Mouse (Mus musculus) CH12.LX (cell line): Measurements from ENCODE around the gene Stx8. TPM values are rescaled to one million over a fixed set of nuclear protein-coding genes. Genes with fewer than 3 reads are reported as not detected.

Source experiments
- DNase-seq: peaks from one replicate; pipeline ENCODE4 v3.0.0-alpha.2; 2013; ENCODE audit errors: extremely low read depth
- H3K27ac ChIP-seq: 2 replicates; pipeline ENCODE4 v1.5.1; 2012; ENCODE audit warnings: low read depth, mild to moderate bottlenecking, control low read depth, moderate library complexity; ENCODE audit not compliant: insufficient read depth
- H3K27me3 ChIP-seq: replicated peaks from 2 replicates; pipeline ENCODE3; 2012; ENCODE audit warnings: inconsistent platforms
- H3K36me3 ChIP-seq, 2 experiments: replicated peaks in 1 of 2; 2 replicates each; pipeline versions ENCODE3 to v1.6.1; 2012; ENCODE audit warnings: inconsistent platforms in 1 of 2, low read length in 1 of 2, mild to moderate bottlenecking in 1 of 2, mixed read lengths in 1 of 2, moderate library complexity in 1 of 2; ENCODE audit not compliant: control insufficient read depth in 1 of 2, insufficient read depth in 1 of 2
- H3K4me1 ChIP-seq, 2 experiments: 2 replicates each; pipeline ENCODE4 v1.6.1; 2012; ENCODE audit warnings: inconsistent platforms in 1 of 2, moderate library complexity in 1 of 2; ENCODE audit not compliant: insufficient read depth in 2 of 2, control insufficient read depth in 1 of 2
- H3K4me2 ChIP-seq: 2 replicates; pipeline ENCODE4 v1.6.1; 2012; ENCODE audit warnings: low read depth, mild to moderate bottlenecking, control low read depth; ENCODE audit not compliant: poor library complexity, insufficient read depth, severe bottlenecking
- H3K4me3 ChIP-seq, 3 experiments: fragments of 150-350 bp in 1 of 3; sonication (generic) in 1 of 3; replicated peaks in 1 of 3; 2 replicates each; pipeline versions ENCODE3 to v1.5.1; 2011 to 2012; ENCODE audit warnings: low read depth in 2 of 3, low read length in 2 of 3, mild to moderate bottlenecking in 2 of 3, moderate library complexity in 2 of 3, control low read depth in 1 of 3, improper control_type of control experiment in 1 of 3, inconsistent platforms in 1 of 3, mixed read lengths in 1 of 3; ENCODE audit not compliant: poor library complexity in 1 of 3
- H3K79me2 ChIP-seq: replicated peaks from 2 replicates; pipeline ENCODE4 v1.6.1; 2012; ENCODE audit warnings: mild to moderate bottlenecking, moderate library complexity; ENCODE audit not compliant: control insufficient read depth, poor library complexity, insufficient read depth, severe bottlenecking; ENCODE audit errors: extremely low read depth
- H3K9ac ChIP-seq: 2 replicates; pipeline ENCODE4 v1.6.1; 2012; ENCODE audit warnings: low read depth, mild to moderate bottlenecking, control low read depth, moderate library complexity; ENCODE audit not compliant: insufficient read depth
- H3K9me3 ChIP-seq: replicated peaks from 2 replicates; pipeline ENCODE3; 2012; ENCODE audit warnings: low read length, inconsistent platforms, mixed read lengths
- CHD2 ChIP-seq: IDR thresholded peaks from 2 replicates; pipeline ENCODE4 v1.6.1; 2011; ENCODE audit warnings: low read length, improper control_type of control experiment
- E2F4 ChIP-seq: IDR thresholded peaks from 2 replicates; pipeline ENCODE4 v1.6.1; 2011; ENCODE audit warnings: low read depth, low read length, improper control_type of control experiment; ENCODE audit not compliant: insufficient replicate concordance
- EP300 ChIP-seq: IDR thresholded peaks from 2 replicates; pipeline ENCODE4 v1.6.1; 2011; ENCODE audit warnings: low read length, improper control_type of control experiment
- ETS1 ChIP-seq: conservative IDR thresholded peaks from 2 replicates; pipeline ENCODE4 v1.6.1; 2012; ENCODE audit warnings: low read depth, mild to moderate bottlenecking, inconsistent platforms, low read length, improper control_type of control experiment, moderate library complexity
- JUND ChIP-seq: conservative IDR thresholded peaks from 2 replicates; pipeline ENCODE4 v1.6.1; 2011; ENCODE audit warnings: low read depth, low read length, improper control_type of control experiment
- MAX ChIP-seq: IDR thresholded peaks from 2 replicates; pipeline ENCODE4 v1.6.1; 2011; ENCODE audit warnings: low read length, improper control_type of control experiment
- MEF2A ChIP-seq: IDR thresholded peaks from 2 replicates; pipeline ENCODE4 v1.6.1; 2014; ENCODE audit warnings: low read depth, mild to moderate bottlenecking, inconsistent platforms, low read length, improper control_type of control experiment, borderline replicate concordance
- MYC ChIP-seq: IDR thresholded peaks from 2 replicates; pipeline ENCODE4 v1.6.1; 2011; ENCODE audit warnings: low read depth, mild to moderate bottlenecking, improper control_type of control experiment, low read length
- NELFE ChIP-seq: IDR thresholded peaks from 2 replicates; pipeline ENCODE4 v1.6.1; 2011; ENCODE audit warnings: low read depth, low read length, improper control_type of control experiment
- PAX5 ChIP-seq: IDR thresholded peaks from 2 replicates; pipeline ENCODE4 v1.6.1; 2012; ENCODE audit warnings: low read length, inconsistent platforms, mixed read lengths
- POLR2AphosphoS2 ChIP-seq: IDR thresholded peaks from 2 replicates; pipeline ENCODE4 v1.6.1; 2011; ENCODE audit warnings: low read depth, low read length, improper control_type of control experiment
- RAD21 ChIP-seq: IDR thresholded peaks from 2 replicates; pipeline ENCODE4 v1.6.1; 2011; ENCODE audit warnings: low read depth, mild to moderate bottlenecking, low read length, improper control_type of control experiment, moderate library complexity
- RCOR1 ChIP-seq: conservative IDR thresholded peaks from 2 replicates; pipeline ENCODE4 v1.6.1; 2012; ENCODE audit warnings: low read depth, mild to moderate bottlenecking, inconsistent platforms, low read length, improper control_type of control experiment
- TCF12 ChIP-seq: IDR thresholded peaks from 2 replicates; pipeline ENCODE4 v1.6.1; 2014; ENCODE audit warnings: low read depth, mild to moderate bottlenecking, inconsistent platforms, low read length, improper control_type of control experiment
- ZKSCAN1 ChIP-seq: IDR thresholded peaks from 2 replicates; pipeline ENCODE4 v1.6.1; 2012; ENCODE audit warnings: low read depth, inconsistent platforms, low read length, improper control_type of control experiment, borderline replicate concordance
- ZMIZ1 ChIP-seq: IDR thresholded peaks from 2 replicates; pipeline ENCODE4 v1.6.1; 2012; ENCODE audit warnings: low read depth, mild to moderate bottlenecking, inconsistent platforms, low read length, improper control_type of control experiment
- dilution Hi-C: fragments of 300-500 bp; cut with MboI; formaldehyde crosslinking; loops from 2 replicates; pipeline ENCODE4 v1.14.3; 2020; ENCODE audit warnings: low sequenced_read_pairs; ENCODE audit not compliant: extremely low pct_unique_long_range_greater_than_20kb, extremely low pct_ligation_motif_present
- in situ Hi-C: fragments of 300-500 bp; cut with MboI; formaldehyde crosslinking; loops from 3 replicates; pipeline ENCODE4 v1.14.3; 2019; ENCODE audit warnings: low sequenced_read_pairs, low pct_ligation_motif_present, low pct_unique_long_range_greater_than_20kb, mixed read lengths
- polyA plus RNA-seq: library from polyadenylated mRNA; unstranded; fragments of >175 nt; gene quantifications from 2 replicates; pipeline ENCODE4 v1.2.1, GENCODE M21; 2012; ENCODE audit warnings: low read depth; ENCODE audit not compliant: insufficient read length
- total RNA-seq, 2 experiments: library from RNA; depleted of rRNA; stranded (reverse); fragments of 300-350 nt in 1 of 2; fragments of >200 nt in 1 of 2; gene quantifications; 2 replicates each; pipeline ENCODE4 v1.2.3; 2012 to 2014

Stx8 gene
- total and polyA plus RNA-seq, 3 experiments = 31.8 to 57.9 (median 35.2) TPM

DNA sequence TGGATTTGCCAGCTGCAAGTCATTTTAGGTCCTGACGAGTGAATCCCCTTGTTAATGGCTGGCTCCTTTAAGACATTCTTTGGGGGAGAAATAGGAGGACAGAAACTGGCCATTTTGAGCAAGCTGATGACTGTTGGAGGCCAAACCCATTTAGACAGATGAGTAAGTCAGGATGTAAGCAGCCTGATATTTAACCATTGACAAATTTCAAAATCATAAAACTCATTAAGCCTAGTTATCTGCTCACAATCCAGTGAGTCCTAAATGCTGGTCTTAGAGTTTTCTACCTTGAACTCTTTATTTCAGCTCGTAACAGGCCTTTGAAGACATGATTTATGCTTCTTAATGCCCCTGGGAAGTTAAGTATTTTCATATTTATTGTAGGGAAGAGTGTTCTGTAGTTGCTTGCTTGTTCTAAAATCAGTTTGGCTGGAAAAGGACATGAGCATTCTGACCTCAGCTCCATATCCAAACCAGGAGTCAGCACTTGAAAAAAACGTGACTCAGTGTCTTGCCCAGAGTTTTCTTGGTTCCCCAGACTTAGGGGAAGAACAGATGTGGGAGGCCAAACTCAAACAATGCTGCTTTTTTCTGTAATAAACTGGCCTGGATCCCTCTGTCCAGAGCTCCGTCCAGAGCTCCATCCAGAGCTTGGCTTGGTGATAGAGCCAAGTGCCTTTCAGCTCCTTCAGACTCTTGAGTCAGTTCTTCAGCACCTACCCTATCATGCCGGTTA is 92.6 kb downstream of the Stx8 start:
- no peak overlapping the region for H3K27ac ChIP-seq
- H3K36me3 ChIP-seq = peaks cover 0 to 24% of the 10 kb centered on the region in 2 experiments
- no peaks in the 10 kb centered on the region for H3K27me3 ChIP-seq
- DNase-seq = no peak
- H3K9me3 ChIP-seq = no peaks in the 10 kb centered on the region
- H3K79me2 ChIP-seq = no peaks in the 10 kb centered on the region
- no peak overlapping the region for H3K9ac ChIP-seq
- dilution Hi-C loops = no loop called here
- TF ChIP-seq TCF12 (no peak), NELFE (no peak), ETS1 (no peak), POLR2AphosphoS2 (no peak), MAX (no peak), JUND (no peak), PAX5 (no peak), ZMIZ1 (no peak), EP300 (no peak), E2F4 (no peak)
- H3K4me2 ChIP-seq = no peak overlapping the region
- no peaks in the 10 kb centered on the region for H3K4me1 ChIP-seq
- no peak overlapping the region for H3K4me3 ChIP-seq
- in situ Hi-C loops = no loop called here

- dilution Hi-C loops = no loop called here
- Histone ChIP-seq H3K27ac (no peak overlapping the region), H3K9ac (no peak overlapping the region), H3K27me3 (no peaks in the 10 kb centered on the region), H3K79me2 (no peaks in the 10 kb centered on the region), H3K4me1 (no peaks in the 10 kb centered on the region), H3K36me3 (peaks cover 0 to 25% of the 10 kb centered on the region in 2 experiments), H3K9me3 (no peaks in the 10 kb centered on the region), H3K4me3 (no peak overlapping the region), H3K4me2 (no peak overlapping the region)
- TF ChIP-seq MYC = no peak
- TF ChIP-seq RCOR1 = no peak
- no peak for TF ChIP-seq ETS1
- no peak for TF ChIP-seq POLR2AphosphoS2
- TF ChIP-seq MEF2A = no peak
- TF ChIP-seq EP300 = no peak
- TF ChIP-seq ZKSCAN1 = no peak
- no peak for TF ChIP-seq CHD2
- TF ChIP-seq RAD21 = no peak
- in situ Hi-C loops = no loop called here
- no peak for DNase-seq
Measured at GRCm38 (mm10) chr11:68060651-68061050, 94.7 kb downstream of the Stx8 start.
